Mouse (Mus musculus) midbrain, embryonic 13.5 days (tissue): Measurements from ENCODE around the gene Fam208a. TPM values are rescaled to one million over a fixed set of nuclear protein-coding genes. Genes with fewer than 3 reads are reported as not detected.

ENCODE experiments used
- ATAC-seq: fragments of 200-750 bp; cut with Nextera tagmentation; 2 replicates; pipeline ENCODE4 v1.8.0; 2017; ENCODE audit warnings: mild to moderate bottlenecking, moderate TSS enrichment, moderate library complexity
- H3K27ac ChIP-seq: fragments of 300-500 bp; sonication (generic); 2 replicates; pipeline ENCODE4 v1.5.1; 2015; ENCODE audit warnings: inconsistent platforms, mild to moderate bottlenecking, moderate library complexity
- H3K27me3 ChIP-seq: fragments of 300-500 bp; sonication (generic); 2 replicates; pipeline ENCODE4 v1.6.1; 2015; ENCODE audit warnings: mild to moderate bottlenecking, inconsistent platforms
- H3K36me3 ChIP-seq: fragments of 300-500 bp; sonication (generic); 2 replicates; pipeline ENCODE4 v1.6.1; 2015; ENCODE audit warnings: mild to moderate bottlenecking, inconsistent platforms
- H3K4me1 ChIP-seq: fragments of 300-500 bp; sonication (generic); replicated peaks from 2 replicates; pipeline ENCODE4 v1.6.1; 2015; ENCODE audit warnings: inconsistent platforms
- H3K4me2 ChIP-seq: fragments of 300-500 bp; sonication (generic); replicated peaks from 2 replicates; pipeline ENCODE4 v1.6.1; 2015; ENCODE audit warnings: moderate library complexity, mild to moderate bottlenecking, inconsistent platforms
- H3K4me3 ChIP-seq: fragments of 300-500 bp; sonication (generic); replicated peaks from 2 replicates; pipeline ENCODE4 v1.5.1; 2015; ENCODE audit warnings: mild to moderate bottlenecking, inconsistent platforms
- H3K9ac ChIP-seq: fragments of 300-500 bp; sonication (generic); replicated peaks from 2 replicates; pipeline ENCODE4 v1.6.1; 2015; ENCODE audit warnings: mild to moderate bottlenecking, inconsistent platforms
- H3K9me3 ChIP-seq: fragments of 300-500 bp; sonication (generic); 2 replicates; pipeline ENCODE4 v1.6.1; 2016; ENCODE audit warnings: mild to moderate bottlenecking, inconsistent platforms
- WGBS: fragments of 180-500 bp; shearing (Covaris S2); methylation state at CpG from one replicate; pipeline ENCODE4 v1.1.7; 2015; 5-methylcytosine and 5-hydroxymethylcytosine counted together
- polyA plus RNA-seq: library from polyadenylated mRNA; unstranded; fragments of >200 nt; fragmentation: Nextera tagmentation; extraction: Ambion mirVana; gene quantifications from 2 replicates; pipeline ENCODE4 v1.2.1, GENCODE M21; 2015

The Fam208a gene
- polyA plus RNA-seq, 1 experiment from 2014 or later = 19.1 TPM

DNA sequence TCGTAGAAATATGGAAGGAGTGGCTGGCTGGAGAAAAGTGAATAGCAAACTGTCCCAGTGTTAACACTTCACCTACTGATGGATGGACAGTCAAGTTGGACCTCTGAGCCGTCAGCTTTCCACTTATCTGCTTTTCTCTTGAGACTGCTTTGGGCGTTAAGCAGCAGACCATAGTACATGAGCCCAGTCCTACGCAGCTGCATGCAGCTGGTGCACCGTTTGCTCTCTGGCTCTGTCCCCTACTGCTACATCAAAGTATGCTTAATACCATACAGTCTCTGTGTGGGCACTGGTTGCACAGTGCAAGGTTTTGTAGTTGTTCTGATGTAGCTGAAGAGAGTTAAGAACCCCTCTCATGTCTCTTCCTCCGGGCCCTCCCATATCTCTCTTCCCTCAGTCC lies 28.1 kb upstream of the Fam208a start:
- Histone ChIP-seq H3K4me3 (no peak overlapping the region), H3K27ac (no peak overlapping the region), H3K36me3 (no peaks in the 10 kb centered on the region), H3K4me1 (no peaks in the 10 kb centered on the region), H3K4me2 (no peak overlapping the region), H3K9me3 (no peaks in the 10 kb centered on the region), H3K9ac (no peak overlapping the region), H3K27me3 (no peaks in the 10 kb centered on the region)
- no peak for ATAC-seq
- WGBS = 91% methylated on average over 6 of the region's 6 CpGs

- no peak overlapping the region for H3K9ac ChIP-seq
- H3K27me3 ChIP-seq = no peaks in the 10 kb centered on the region
- H3K4me2 ChIP-seq = no peak overlapping the region
- 90% methylated on average over 12 of the region's 12 CpGs for WGBS
- no peak overlapping the region for H3K27ac ChIP-seq
- H3K4me1 ChIP-seq = no peaks in the 10 kb centered on the region
- H3K36me3 ChIP-seq = no peaks in the 10 kb centered on the region
- no peaks in the 10 kb centered on the region for H3K9me3 ChIP-seq
- H3K4me3 ChIP-seq = no peak overlapping the region
- ATAC-seq = no peak
Measured at GRCm38 (mm10) chr14:27401717-27402278, 26.8 kb upstream of the Fam208a start.

GRCm38 (mm10) chr14:27402332-27403250 lies 26.0 kb upstream of the Fam208a start:
- H3K4me3 ChIP-seq = no peak overlapping the region
- H3K27ac ChIP-seq = no peak overlapping the region
- H3K36me3 ChIP-seq = no peaks in the 10 kb centered on the region
- no peak overlapping the region for H3K4me2 ChIP-seq
- H3K9ac ChIP-seq = no peak overlapping the region
- 86% methylated on average over 10 of the region's 10 CpGs for WGBS
- H3K27me3 ChIP-seq = no peaks in the 10 kb centered on the region
- no peaks in the 10 kb centered on the region for H3K4me1 ChIP-seq
- ATAC-seq = no peak
- H3K9me3 ChIP-seq = no peaks in the 10 kb centered on the region

DNA sequence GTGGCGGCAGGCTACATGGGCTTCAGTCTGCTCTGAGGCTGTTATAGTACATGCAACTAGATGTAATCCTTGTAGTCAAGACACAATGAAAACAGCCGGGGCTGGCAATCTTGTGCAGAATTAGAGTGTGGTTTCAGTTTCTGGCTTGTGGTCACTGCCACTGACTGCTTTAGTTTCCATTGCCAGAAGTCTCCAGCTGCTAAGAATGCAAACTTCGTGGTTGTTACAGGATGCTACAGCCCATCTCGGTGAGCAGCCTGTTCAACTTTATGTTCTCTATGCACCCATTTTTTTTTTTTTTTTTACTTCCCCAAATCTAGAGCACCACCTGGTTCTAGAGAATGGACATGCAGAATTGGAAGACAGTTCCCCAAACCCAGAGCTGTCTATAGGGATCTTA lies 23.2 kb upstream of the Fam208a start:
- 96% methylated on average over 4 of the region's 4 CpGs for WGBS
- Histone ChIP-seq H3K27me3 (no peaks in the 10 kb centered on the region), H3K9ac (no peak overlapping the region), H3K9me3 (0 out of 2 replicates have a peak, but pooled peaks cover 4% of the 10 kb centered on the region), H3K4me2 (no peak overlapping the region), H3K36me3 (no peaks in the 10 kb centered on the region), H3K4me1 (no peaks in the 10 kb centered on the region), H3K4me3 (no peak overlapping the region), H3K27ac (no peak overlapping the region)
- no peak for ATAC-seq

- H3K4me1 ChIP-seq = no peaks in the 10 kb centered on the region
- 0 out of 2 replicates have a peak, but pooled peaks cover 4% of the 10 kb centered on the region for H3K9me3 ChIP-seq
- ATAC-seq = no peak
- H3K4me3 ChIP-seq = no peak overlapping the region
- H3K9ac ChIP-seq = no peak overlapping the region
- no peaks in the 10 kb centered on the region for H3K36me3 ChIP-seq
- no peak overlapping the region for H3K4me2 ChIP-seq
- 99% methylated on average over 2 of the region's 2 CpGs for WGBS
- no peaks in the 10 kb centered on the region for H3K27me3 ChIP-seq
- H3K27ac ChIP-seq = no peak overlapping the region
Measured at GRCm38 (mm10) chr14:27405947-27406346, 22.7 kb upstream of the Fam208a start.

- H3K4me1 ChIP-seq = no peaks in the 10 kb centered on the region
- WGBS = 92% methylated on average over 3 of the region's 3 CpGs
- H3K27ac ChIP-seq = no peak overlapping the region
- ATAC-seq = no peak
- H3K4me3 ChIP-seq = no peak overlapping the region
- no peaks in the 10 kb centered on the region for H3K36me3 ChIP-seq
- H3K9ac ChIP-seq = no peak overlapping the region
- H3K9me3 ChIP-seq = 0 out of 2 replicates have a peak, but pooled peaks cover 4% of the 10 kb centered on the region
- H3K4me2 ChIP-seq = no peak overlapping the region
- no peaks in the 10 kb centered on the region for H3K27me3 ChIP-seq
Measured at GRCm38 (mm10) chr14:27408240-27408639, 20.4 kb upstream of the Fam208a start.

DNA sequence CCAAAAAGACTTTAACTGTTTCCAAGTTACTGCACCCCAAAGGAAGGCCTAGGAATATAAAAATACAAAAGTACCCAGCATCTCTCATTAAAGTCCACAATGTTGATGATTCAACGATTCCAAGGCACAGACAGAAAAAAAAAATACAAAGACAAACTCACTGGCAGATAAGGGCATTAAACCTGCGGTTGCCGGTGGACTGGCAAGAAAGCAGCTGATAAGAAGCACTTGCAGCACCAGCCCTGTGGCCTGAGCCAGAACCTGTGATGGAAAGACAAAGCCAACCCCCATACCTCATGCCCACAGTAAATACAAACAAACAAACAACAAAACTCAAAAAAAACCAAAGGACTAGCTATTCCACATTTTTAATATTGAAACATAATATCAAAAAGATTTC lies 19.0 kb upstream of the Fam208a start:
- Histone ChIP-seq H3K4me3 (no peak overlapping the region), H3K36me3 (no peaks in the 10 kb centered on the region), H3K27me3 (no peaks in the 10 kb centered on the region), H3K4me1 (no peaks in the 10 kb centered on the region), H3K9ac (no peak overlapping the region), H3K4me2 (no peak overlapping the region), H3K9me3 (0 out of 2 replicates have a peak, but pooled peaks cover 4% of the 10 kb centered on the region), H3K27ac (no peak overlapping the region)
- ATAC-seq = no peak
- 93% methylated on average over 3 of the region's 3 CpGs for WGBS

- Histone ChIP-seq H3K4me2 (no peak overlapping the region), H3K27me3 (no peaks in the 10 kb centered on the region), H3K27ac (no peak overlapping the region), H3K9ac (no peak overlapping the region), H3K36me3 (no peaks in the 10 kb centered on the region), H3K4me1 (no peaks in the 10 kb centered on the region), H3K4me3 (no peak overlapping the region), H3K9me3 (0 out of 2 replicates have a peak, but pooled peaks cover 4% of the 10 kb centered on the region)
- no peak for ATAC-seq
- WGBS = 96% methylated on average over 7 of the region's 7 CpGs
Measured at GRCm38 (mm10) chr14:27411492-27411891, 17.1 kb upstream of the Fam208a start.

DNA sequence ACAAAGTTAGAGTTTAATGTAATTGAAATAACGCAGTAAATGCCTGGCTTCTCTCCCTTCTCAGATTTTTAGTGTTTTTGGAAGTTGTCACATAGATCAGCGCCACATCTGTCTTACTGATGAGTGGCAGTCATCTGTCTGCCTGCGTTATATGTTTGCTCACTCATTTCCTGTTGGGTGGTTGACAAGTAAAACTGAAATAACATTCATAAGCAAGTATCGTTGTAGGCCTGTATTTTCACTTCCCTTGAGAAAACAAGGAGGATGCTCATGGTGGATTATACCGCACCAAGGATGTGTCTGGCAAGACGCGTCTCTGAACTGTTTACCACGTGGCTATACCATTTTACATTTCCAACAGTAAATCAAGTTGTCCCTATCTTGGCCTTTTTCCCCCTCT lies 15.9 kb upstream of the Fam208a start:
- ATAC-seq = no peak
- no peak overlapping the region for H3K27ac ChIP-seq
- H3K4me2 ChIP-seq = no peak overlapping the region
- H3K4me1 ChIP-seq = no peaks in the 10 kb centered on the region
- H3K27me3 ChIP-seq = no peaks in the 10 kb centered on the region
- H3K36me3 ChIP-seq = no peaks in the 10 kb centered on the region
- 88% methylated on average over 8 of the region's 8 CpGs for WGBS
- H3K4me3 ChIP-seq = no peak overlapping the region
- H3K9me3 ChIP-seq = 0 out of 2 replicates have a peak, but pooled peaks cover 4% of the 10 kb centered on the region
- no peak overlapping the region for H3K9ac ChIP-seq

GRCm38 (mm10) chr14:27413961-27414360 lies 14.7 kb upstream of the Fam208a start:
- WGBS = 42% methylated on average over 4 of the region's 4 CpGs
- no peak for ATAC-seq
- Histone ChIP-seq H3K4me1 (no peaks in the 10 kb centered on the region), H3K4me2 (no peak overlapping the region), H3K27ac (no peak overlapping the region), H3K9ac (no peak overlapping the region), H3K27me3 (no peaks in the 10 kb centered on the region), H3K9me3 (0 out of 2 replicates have a peak, but pooled peaks cover 4% of the 10 kb centered on the region), H3K36me3 (no peaks in the 10 kb centered on the region), H3K4me3 (no peak overlapping the region)

DNA sequence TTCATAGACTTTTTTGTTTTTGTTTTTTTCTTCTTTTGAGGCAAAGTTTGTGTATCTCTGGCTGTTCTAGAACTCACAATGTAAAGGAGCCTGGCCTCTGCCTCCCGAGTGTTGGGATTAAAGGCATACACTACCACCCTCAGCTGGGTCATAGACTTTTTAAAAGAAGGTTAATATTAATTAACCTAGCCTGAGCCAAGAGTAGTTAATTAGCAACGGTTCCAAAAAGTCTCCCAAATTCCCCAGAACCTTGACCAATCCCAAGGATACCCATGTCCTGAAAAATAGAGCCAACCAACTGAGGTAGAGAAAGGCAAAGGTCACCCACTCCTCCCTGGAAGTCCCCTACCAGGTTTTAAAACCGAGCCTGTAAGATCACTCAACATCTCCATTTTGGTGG lies 7.8 kb upstream of the Fam208a start:
- no peaks in the 10 kb centered on the region for H3K36me3 ChIP-seq
- ATAC-seq = no peak
- H3K27ac ChIP-seq = no peak overlapping the region
- 74% methylated on average over 3 of the region's 3 CpGs for WGBS
- no peak overlapping the region for H3K4me3 ChIP-seq
- no peaks in the 10 kb centered on the region for H3K27me3 ChIP-seq
- no peak overlapping the region for H3K4me2 ChIP-seq
- H3K9ac ChIP-seq = no peak overlapping the region
- no peaks in the 10 kb centered on the region for H3K9me3 ChIP-seq
- H3K4me1 ChIP-seq = no peaks in the 10 kb centered on the region

DNA sequence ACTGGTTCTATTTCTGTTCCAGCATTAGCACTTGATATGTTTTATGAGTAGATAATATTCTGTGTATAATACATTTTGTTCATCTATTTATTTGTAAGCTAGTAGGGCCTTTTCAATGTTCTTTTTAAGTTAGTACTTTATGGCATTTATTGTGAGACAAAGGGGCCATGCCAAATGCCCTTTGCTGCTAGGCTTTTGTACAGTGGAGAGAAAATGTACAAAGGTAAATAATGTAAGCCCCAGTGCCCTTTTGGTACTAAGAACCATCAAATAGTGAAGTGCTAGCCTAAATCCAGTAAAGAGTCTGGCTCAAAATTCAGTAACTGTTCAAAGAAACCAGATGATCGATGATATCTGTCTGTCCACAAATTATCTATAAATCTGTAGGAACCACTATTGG lies 6.3 kb upstream of the Fam208a start:
- 95% methylated on average over 1 of the region's 1 CpGs for WGBS
- ATAC-seq = no peak
- H3K27me3 ChIP-seq = no peaks in the 10 kb centered on the region
- no peak overlapping the region for H3K4me2 ChIP-seq
- no peak overlapping the region for H3K4me3 ChIP-seq
- H3K36me3 ChIP-seq = no peaks in the 10 kb centered on the region
- H3K4me1 ChIP-seq = no peaks in the 10 kb centered on the region
- H3K27ac ChIP-seq = no peak overlapping the region
- no peaks in the 10 kb centered on the region for H3K9me3 ChIP-seq
- H3K9ac ChIP-seq = no peak overlapping the region
